Mouse (Mus musculus): ENCODE measurements around the gene Cox14. TPM values are rescaled to one million over a fixed set of nuclear protein-coding genes. Genes with fewer than 3 reads are reported as not detected.

Gene Cox14
- polyA plus RNA-seq, 1 experiment from 2014 or later, result 187 TPM

Other genes starting within 250 kb of the Cox14 start
- 0.60 and 0.61 TPM in 2 replicates for gene Faim2, start 197.5 kb upstream of the Cox14 start, polyA plus RNA-seq (2015; fragmentation: Nextera tagmentation; extraction: Ambion mirVana)
- gene Aqp2, start 146.6 kb upstream of the Cox14 start, polyA plus RNA-seq (2015; fragmentation: Nextera tagmentation; extraction: Ambion mirVana), result 0.11 TPM in 1 of 2 replicates, not detected in the other
- gene Aqp5, start 134.8 kb upstream of the Cox14 start, polyA plus RNA-seq (2015; fragmentation: Nextera tagmentation; extraction: Ambion mirVana), result 0.65 and 1.1 TPM in 2 replicates
- not detected in 2 replicates for gene Aqp6, start 124.2 kb upstream of the Cox14 start, polyA plus RNA-seq (2015; fragmentation: Nextera tagmentation; extraction: Ambion mirVana)
- gene Racgap1, start 74.0 kb upstream of the Cox14 start, polyA plus RNA-seq (2015; fragmentation: Nextera tagmentation; extraction: Ambion mirVana), result 108 and 120 TPM in 2 replicates
- 2.2 and 2.4 TPM in 2 replicates for gene Asic1, start 55.2 kb upstream of the Cox14 start, polyA plus RNA-seq (2015; fragmentation: Nextera tagmentation; extraction: Ambion mirVana)
- gene Smarcd1, start 23.5 kb upstream of the Cox14 start, polyA plus RNA-seq (2015; fragmentation: Nextera tagmentation; extraction: Ambion mirVana), result 23.5 and 34.0 TPM in 2 replicates
- gene Gm17349, start 20.1 kb upstream of the Cox14 start, polyA plus RNA-seq (2015; fragmentation: Nextera tagmentation; extraction: Ambion mirVana), result not detected in 2 replicates
- gene Gpd1, start 8.1 kb upstream of the Cox14 start, polyA plus RNA-seq (2015; fragmentation: Nextera tagmentation; extraction: Ambion mirVana), result 11.6 and 15.5 TPM in 2 replicates
- gene Cers5, start 47.3 kb downstream of the Cox14 start, polyA plus RNA-seq (2015; fragmentation: Nextera tagmentation; extraction: Ambion mirVana), result 48.1 and 49.5 TPM in 2 replicates
- gene Lima1, start 149.8 kb downstream of the Cox14 start, polyA plus RNA-seq (2015; fragmentation: Nextera tagmentation; extraction: Ambion mirVana), result 86.5 and 96.4 TPM in 2 replicates
- not detected in 2 replicates for gene Fam186a, start 241.4 kb downstream of the Cox14 start, polyA plus RNA-seq (2015; fragmentation: Nextera tagmentation; extraction: Ambion mirVana)
- 40.5 and 46.4 TPM in 2 replicates for gene Larp4, start 244.4 kb downstream of the Cox14 start, polyA plus RNA-seq (2015; fragmentation: Nextera tagmentation; extraction: Ambion mirVana)